Mouse (Mus musculus): Measurements from ENCODE around the gene Retreg3. TPM values are rescaled to one million over a fixed set of nuclear protein-coding genes. Genes with fewer than 3 reads are reported as not detected.
"Not testable (repeated sequence)": the region's sequence is repeated elsewhere in the genome, so short reads cannot be mapped to it uniquely, and the experiment has no call there.

Retreg3 gene
- total and polyA plus RNA-seq, 2 experiments from 2014 or later: 24.7 to 56.8 TPM

DNA sequence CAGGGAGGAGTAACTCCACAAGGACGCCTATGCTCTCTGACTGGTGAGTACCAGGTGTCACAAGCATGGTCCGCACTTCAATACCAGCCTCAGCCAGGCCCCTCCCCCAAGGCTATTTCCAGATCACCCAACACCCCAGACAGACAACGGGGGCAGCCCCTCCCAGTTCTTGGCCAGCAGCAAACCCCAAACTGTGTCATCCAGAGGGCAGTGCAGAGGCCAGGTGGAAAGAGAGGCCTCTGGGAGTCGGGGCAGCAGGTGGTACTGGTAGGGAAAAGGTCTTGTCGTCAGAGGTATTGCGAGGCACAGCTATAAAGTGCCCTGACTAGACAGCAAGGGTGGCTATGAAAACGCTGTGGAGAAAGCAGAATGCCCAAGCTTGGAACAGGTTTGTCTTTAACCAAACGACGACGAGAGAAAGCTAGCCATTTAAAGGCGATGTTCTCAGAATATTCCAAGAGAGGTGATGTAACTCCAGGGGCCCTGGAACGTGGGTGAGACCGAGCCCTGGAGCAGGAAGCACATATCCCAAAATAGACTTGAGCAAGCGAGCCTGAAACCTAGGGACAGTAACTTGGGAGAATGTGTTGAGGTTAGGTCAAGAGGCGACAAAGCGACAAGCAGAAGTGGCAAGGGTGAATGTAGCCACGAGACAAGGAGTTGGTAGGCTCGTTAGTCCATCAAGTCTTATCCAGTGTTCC, 10.5 kb upstream of the Retreg3 start:
- ATAC-seq: no peak
- Histone ChIP-seq H3K36me3 (ENCODE audit: insufficient read depth, low read length) (peaks cover 11% of the 10 kb centered on the region), H3K4me3 (ENCODE audit: low read length) (no peak overlapping the region), H3K9ac (replicated peaks; ENCODE audit: low read length) (no peak overlapping the region), H3K4me2 (ENCODE audit: low read depth, low read length) (no peak overlapping the region), H3K27ac (no peak overlapping the region), H3K9me3 (ENCODE audit: low read length) (no peaks in the 10 kb centered on the region), H3K27me3 (ENCODE audit: insufficient read depth, low read length) (no peaks in the 10 kb centered on the region), H3K4me1 (ENCODE audit: insufficient read depth, low read length) (no peaks in the 10 kb centered on the region)
- no peak for DNase-seq (ENCODE audit: low spot score)
- no peak for TF ChIP-seq CTCF (IDR thresholded peaks at IDR 0.05; ENCODE audit: low read depth)
- 55% methylated on average over 18 of the region's 18 CpGs for WGBS

DNA sequence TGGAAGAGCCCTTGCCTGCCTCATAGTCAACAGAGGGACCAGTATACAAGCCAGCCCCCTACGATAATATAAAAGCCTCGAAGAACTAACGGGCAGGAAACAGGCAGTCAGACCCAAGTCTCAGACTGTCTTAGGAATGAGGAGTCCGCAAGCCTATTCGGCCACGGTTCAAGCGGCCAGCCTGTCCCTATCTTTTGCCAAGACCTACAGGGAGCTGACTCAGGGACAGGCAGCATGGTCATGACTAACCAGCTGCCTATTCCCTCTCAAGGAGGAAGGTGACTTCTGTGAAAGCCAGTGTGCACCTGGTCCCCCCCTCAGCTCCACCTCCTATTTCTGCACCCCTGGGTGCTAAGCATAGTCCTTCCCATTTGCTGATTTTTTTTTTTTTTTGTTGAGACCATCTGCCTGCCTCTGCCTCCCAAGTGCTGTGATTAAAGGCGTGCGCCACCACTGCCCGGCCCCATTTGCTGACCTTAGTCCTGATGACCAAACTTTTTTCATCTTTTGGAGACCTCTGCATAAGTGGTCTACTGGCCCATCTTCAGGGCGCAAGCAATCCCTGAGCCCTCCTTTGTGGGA, 9.4 kb upstream of the Retreg3 start:
- Histone ChIP-seq H3K9ac (replicated peaks; ENCODE audit: low read length) (no peak overlapping the region), H3K27ac (no peak overlapping the region), H3K4me2 (ENCODE audit: low read depth, low read length) (no peak overlapping the region), H3K27me3 (ENCODE audit: insufficient read depth, low read length) (no peaks in the 10 kb centered on the region), H3K4me1 (ENCODE audit: insufficient read depth, low read length) (no peaks in the 10 kb centered on the region), H3K4me3 (ENCODE audit: low read length) (no peak overlapping the region), H3K9me3 (ENCODE audit: low read length) (no peaks in the 10 kb centered on the region), H3K36me3 (ENCODE audit: insufficient read depth, low read length) (peaks cover 11% of the 10 kb centered on the region)
- no peak for ATAC-seq
- WGBS: 81% methylated on average over 11 of the region's 11 CpGs
- DNase-seq (ENCODE audit: low spot score): no peak
- TF ChIP-seq CTCF (IDR thresholded peaks at IDR 0.05; ENCODE audit: low read depth): no peak

DNA sequence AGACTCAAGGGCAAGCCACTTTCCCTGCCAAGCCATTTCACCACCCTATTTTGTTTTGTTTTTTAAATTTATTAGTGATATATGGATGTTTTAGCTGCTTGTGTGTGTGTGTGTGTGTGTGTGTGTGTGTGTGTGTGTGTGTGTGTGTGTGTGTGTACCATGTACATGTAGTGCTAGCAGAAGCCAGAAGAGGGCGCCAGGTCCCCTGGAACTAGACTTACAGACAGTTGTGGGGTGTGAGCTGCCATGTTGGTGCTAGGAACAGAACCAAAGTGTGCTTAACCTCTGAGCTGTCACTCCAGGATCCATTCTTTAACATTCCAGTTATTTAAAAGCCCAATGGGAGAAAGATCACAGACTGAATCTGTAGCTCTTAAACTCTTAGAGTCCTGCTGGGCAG, 7.4 kb upstream of the Retreg3 start:
- DNase-seq (ENCODE audit: low spot score): no peak
- Histone ChIP-seq H3K4me1 (ENCODE audit: insufficient read depth, low read length) (no peaks in the 10 kb centered on the region), H3K27ac (no peak overlapping the region), H3K4me3 (ENCODE audit: low read length) (no peak overlapping the region), H3K9me3 (ENCODE audit: low read length) (no peaks in the 10 kb centered on the region), H3K4me2 (ENCODE audit: low read depth, low read length) (no peak overlapping the region), H3K27me3 (ENCODE audit: insufficient read depth, low read length) (no peaks in the 10 kb centered on the region), H3K9ac (replicated peaks; ENCODE audit: low read length) (no peak overlapping the region), H3K36me3 (ENCODE audit: insufficient read depth, low read length) (peaks cover 16% of the 10 kb centered on the region)
- WGBS: 68% methylated on average over 1 of the region's 1 CpGs
- TF ChIP-seq CTCF (IDR thresholded peaks at IDR 0.05; ENCODE audit: low read depth): peak; percentile 38
- ATAC-seq: no peak

DNA sequence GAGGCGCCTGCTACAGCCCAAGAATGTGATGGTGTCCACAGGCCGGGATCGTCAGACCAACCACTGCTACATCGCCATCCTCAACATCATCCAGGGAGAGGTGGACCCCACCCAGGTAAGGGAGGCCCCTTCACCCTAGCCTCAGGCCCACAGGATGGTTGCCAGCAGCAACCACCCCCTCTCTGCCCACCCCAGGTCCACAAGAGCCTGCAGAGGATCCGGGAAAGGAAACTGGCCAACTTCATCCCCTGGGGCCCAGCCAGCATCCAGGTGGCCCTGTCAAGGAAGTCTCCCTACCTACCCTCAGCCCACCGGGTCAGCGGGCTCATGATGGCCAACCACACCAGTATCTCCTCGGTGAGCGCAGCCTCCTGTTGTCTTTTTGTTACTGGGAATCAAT, 5.3 kb upstream of the Retreg3 start:
- not testable (repeated sequence) for H3K4me1 ChIP-seq (ENCODE audit: insufficient read depth, low read length); H3K27ac ChIP-seq; H3K4me2 ChIP-seq (ENCODE audit: low read depth, low read length); H3K9me3 ChIP-seq (ENCODE audit: low read length); H3K4me3 ChIP-seq (ENCODE audit: low read length); H3K27me3 ChIP-seq (ENCODE audit: insufficient read depth, low read length); DNase-seq (ENCODE audit: low spot score); H3K9ac ChIP-seq (replicated peaks; ENCODE audit: low read length); ATAC-seq
- 92% methylated on average over 5 of the region's 9 CpGs for WGBS
- H3K36me3 ChIP-seq (ENCODE audit: insufficient read depth, low read length): peaks cover 16% of the 10 kb centered on the region

DNA sequence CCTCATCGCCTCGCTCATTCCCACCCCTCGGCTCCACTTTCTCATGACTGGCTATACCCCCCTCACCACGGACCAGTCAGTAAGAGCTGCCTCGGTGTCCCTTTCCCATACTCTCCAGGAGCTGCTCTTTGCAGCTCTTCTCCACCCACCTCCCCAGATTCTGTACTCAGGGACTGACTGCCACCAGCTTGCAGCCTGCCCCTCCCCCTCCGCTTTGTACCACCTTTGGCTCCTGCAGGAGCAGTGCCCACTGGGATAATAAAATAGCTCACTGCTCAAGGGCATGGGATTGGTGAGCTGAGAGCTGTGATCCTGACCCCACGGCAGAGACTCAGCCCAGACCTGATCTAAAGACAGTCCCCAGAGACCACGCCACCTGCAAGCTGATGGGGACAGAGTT, 4.8 kb upstream of the Retreg3 start:
- ATAC-seq; H3K27me3 ChIP-seq (ENCODE audit: insufficient read depth, low read length); H3K4me2 ChIP-seq (ENCODE audit: low read depth, low read length); H3K4me1 ChIP-seq (ENCODE audit: insufficient read depth, low read length); H3K4me3 ChIP-seq (ENCODE audit: low read length); H3K27ac ChIP-seq; H3K9me3 ChIP-seq (ENCODE audit: low read length); H3K9ac ChIP-seq (replicated peaks; ENCODE audit: low read length); DNase-seq (ENCODE audit: low spot score): not testable (repeated sequence)
- H3K36me3 ChIP-seq (ENCODE audit: insufficient read depth, low read length): peaks cover 16% of the 10 kb centered on the region
- 96% methylated on average over 8 of the region's 8 CpGs for WGBS

DNA sequence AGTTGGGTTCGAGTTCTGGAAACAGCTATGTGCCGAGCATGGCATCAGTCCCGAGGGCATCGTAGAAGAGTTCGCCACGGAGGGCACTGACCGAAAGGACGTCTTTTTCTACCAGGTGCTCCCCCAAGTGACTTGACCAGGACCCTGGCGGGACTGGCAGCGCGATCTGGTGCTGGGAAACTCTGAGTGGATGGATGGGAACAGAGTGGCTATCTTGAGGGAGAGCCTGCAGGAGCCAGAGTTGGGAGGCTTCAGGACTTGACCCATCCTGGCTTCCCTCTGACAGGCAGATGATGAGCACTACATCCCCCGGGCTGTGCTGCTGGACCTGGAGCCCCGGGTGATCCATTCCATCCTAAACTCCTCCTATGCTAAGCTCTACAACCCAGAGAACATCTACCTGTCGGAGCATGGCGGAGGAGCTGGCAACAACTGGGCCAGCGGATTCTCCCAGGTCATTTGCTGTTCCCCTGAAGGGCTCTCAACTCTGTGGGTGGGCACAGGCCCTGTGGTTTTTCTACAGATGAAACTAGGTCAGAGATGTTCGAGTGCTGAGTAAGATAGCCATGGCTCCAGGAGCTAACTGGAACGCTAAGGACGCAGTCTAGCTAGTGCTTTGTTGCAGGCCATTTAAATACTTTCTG, 974 bp upstream of the Retreg3 start:
- peak overlapping the region; percentile 78 for H3K4me2 ChIP-seq (ENCODE audit: low read depth, low read length)
- DNase-seq (ENCODE audit: low spot score) (no peak), ATAC-seq (no peak)

More for the DNA sequence above, 974 bp upstream of the Retreg3 start:
- TF ChIP-seq CTCF (IDR thresholded peaks at IDR 0.05; ENCODE audit: low read depth): no peak
- H3K36me3 ChIP-seq (ENCODE audit: insufficient read depth, low read length): peaks cover 6% of the 10 kb centered on the region
- WGBS: 21% methylated on average over 19 of the region's 19 CpGs
- H3K9ac ChIP-seq (replicated peaks; ENCODE audit: low read length): peak overlapping the region; percentile 53
- H3K4me3 ChIP-seq (ENCODE audit: low read length): peak overlapping the region; percentile 97
- H3K27ac ChIP-seq: peak overlapping the region; percentile 83
- H3K4me1 ChIP-seq (ENCODE audit: insufficient read depth, low read length): peaks cover 14% of the 10 kb centered on the region; the same call in 1 of the 2 replicates
- no peaks in the 10 kb centered on the region for H3K27me3 ChIP-seq (ENCODE audit: insufficient read depth, low read length)
- H3K9me3 ChIP-seq (ENCODE audit: low read length): no peaks in the 10 kb centered on the region

Measured in hindbrain, postnatal 0 days (tissue).